Mouse (Mus musculus) CD4-positive, CD25-positive, alpha-beta regulatory T cell, adult 2 months (primary cell): Measurements from ENCODE around the gene Tatdn2.
A peak's percentile ranks its signal among the peaks of the same experiment; 100 is the strongest.

Experiments used
- DNase-seq: peaks from one replicate; pipeline ENCODE4 v3.0.0-alpha.2; 2012; ENCODE audit warnings: low read depth, low spot score

Gene Tatdn2

GRCm38 (mm10) chr6:113696582-113697221, at the start of gene Tatdn2:
Tatdn2 (plus strand) TSS chr6:113697050.
- DNase-seq: peak; percentile 99

GRCm38 (mm10) chr6:113649346-113650196, 47.3 kb upstream of the Tatdn2 start:
- no peak for DNase-seq

- DNase-seq: no peak
Observed at GRCm38 (mm10) chr6:113650197-113650640, 46.6 kb upstream of the Tatdn2 start.

- DNase-seq: no peak
Observed at GRCm38 (mm10) chr6:113651626-113652025, 45.2 kb upstream of the Tatdn2 start.

- DNase-seq: no peak
Observed at GRCm38 (mm10) chr6:113653551-113653950, 43.3 kb upstream of the Tatdn2 start.

GRCm38 (mm10) chr6:113654102-113654501, 42.7 kb upstream of the Tatdn2 start:
- DNase-seq: no peak

GRCm38 (mm10) chr6:113654753-113655397, 42.0 kb upstream of the Tatdn2 start:
- DNase-seq: peak; percentile 58

GRCm38 (mm10) chr6:113655475-113655874, 41.4 kb upstream of the Tatdn2 start:
- no peak for DNase-seq

GRCm38 (mm10) chr6:113656847-113657246, 40.0 kb upstream of the Tatdn2 start:
- no peak for DNase-seq

- no peak for DNase-seq
Observed at GRCm38 (mm10) chr6:113658226-113658625, 38.6 kb upstream of the Tatdn2 start.

- DNase-seq: no peak
Observed at GRCm38 (mm10) chr6:113659648-113660491, 37.0 kb upstream of the Tatdn2 start.

- DNase-seq: peak; percentile 75
Observed at GRCm38 (mm10) chr6:113660492-113661352, 36.1 kb upstream of the Tatdn2 start.

- peak; percentile 80 for DNase-seq
Observed at GRCm38 (mm10) chr6:113661353-113662241, 35.3 kb upstream of the Tatdn2 start.

GRCm38 (mm10) chr6:113662964-113663700, 33.7 kb upstream of the Tatdn2 start:
- peak; percentile 51 for DNase-seq

GRCm38 (mm10) chr6:113664305-113664704, 32.5 kb upstream of the Tatdn2 start:
- DNase-seq: no peak

- no peak for DNase-seq
Observed at GRCm38 (mm10) chr6:113667611-113668122, 29.2 kb upstream of the Tatdn2 start.

GRCm38 (mm10) chr6:113668287-113669154, 28.3 kb upstream of the Tatdn2 start:
- peak; percentile 82 for DNase-seq
